Mouse (Mus musculus) urinary bladder, postnatal 36 days (tissue): ENCODE measurements around the gene Auts2.

Experiments used
- DNase-seq, 2 experiments: peaks; one replicate each; pipeline ENCODE4 v3.0.0; 2022; ENCODE audit warnings: low spot score in 2 of 2, mixed read lengths in 1 of 2

Auts2 gene

DNA sequence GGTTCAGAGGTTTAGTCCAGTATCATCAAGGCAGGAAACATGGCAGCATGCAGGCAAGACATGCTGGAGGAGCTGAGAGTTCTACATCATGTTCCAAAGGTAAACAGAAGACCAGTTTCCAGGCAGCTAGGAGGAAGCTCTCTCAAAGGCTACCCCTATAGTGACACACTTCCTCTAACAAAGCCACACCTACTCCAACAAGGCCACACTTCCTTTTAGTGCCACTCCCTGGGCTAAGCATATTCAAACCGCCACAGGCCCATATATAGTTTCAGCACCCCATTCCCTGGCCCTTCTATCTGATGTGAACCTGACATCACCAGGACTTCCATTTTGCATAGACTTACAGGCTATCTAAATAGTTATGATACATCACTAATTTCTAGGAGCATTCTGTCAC, 863.6 kb downstream of the Auts2 start:
- DNase-seq = no peak

DNA sequence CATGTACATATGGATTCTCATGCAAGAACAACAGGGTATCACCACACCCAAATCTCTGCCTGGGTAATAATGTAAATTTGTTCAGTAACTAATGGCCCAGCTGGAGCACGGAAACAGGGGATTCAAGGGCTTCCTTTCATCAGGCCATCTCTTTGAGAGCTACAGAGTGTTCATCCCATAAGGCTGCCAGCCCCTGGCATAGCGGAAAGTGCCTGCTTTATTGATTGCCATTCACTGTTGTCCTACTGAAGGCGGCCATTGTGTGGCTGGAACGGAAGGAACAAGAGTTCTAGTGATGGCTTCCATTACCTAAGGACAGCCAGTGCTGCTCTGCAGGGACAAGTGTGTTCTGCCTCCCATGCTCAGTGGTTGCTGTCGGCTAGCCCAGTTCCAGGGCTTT, 865.6 kb downstream of the Auts2 start:
- no peak for DNase-seq

DNA sequence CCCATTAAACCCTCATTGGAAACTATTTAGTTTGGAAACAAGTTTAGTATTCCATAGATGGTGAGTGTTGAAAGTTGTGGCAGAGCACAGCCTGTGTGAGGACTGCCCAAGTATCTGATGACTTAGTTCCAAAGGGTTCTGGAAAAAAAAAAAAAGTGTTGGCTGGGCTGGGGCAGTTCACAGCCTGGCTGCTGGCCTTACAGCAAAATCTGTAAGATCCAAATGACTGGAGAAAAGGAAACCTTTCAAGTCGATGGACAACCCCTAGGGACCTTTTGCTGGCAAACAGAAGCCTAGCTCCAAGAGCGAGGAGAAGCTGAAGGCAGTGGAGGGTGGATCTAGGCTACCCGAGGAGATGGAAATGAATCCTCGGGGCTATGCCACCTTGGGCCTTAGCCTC, 869.4 kb downstream of the Auts2 start:
- peak in 1 of 2 experiments; percentile 31 for DNase-seq

DNA sequence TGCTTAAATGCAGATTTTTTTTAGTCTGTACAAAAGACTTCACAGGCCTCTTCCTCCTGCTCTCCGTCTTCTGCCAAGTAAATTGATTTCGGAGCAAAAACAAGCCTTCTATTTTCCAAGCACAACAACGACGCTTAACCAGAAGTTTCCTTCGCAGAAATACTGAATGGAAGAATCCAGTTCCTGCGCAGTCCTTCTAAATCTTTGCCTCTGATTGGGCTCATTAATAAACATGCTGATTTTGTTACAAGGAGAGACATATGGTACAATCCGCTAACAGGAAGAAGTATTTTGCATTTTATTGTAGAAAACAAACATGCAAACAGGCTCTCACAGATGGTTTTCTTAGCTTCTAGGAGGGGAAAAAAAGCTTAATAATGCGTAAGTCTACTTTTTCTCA, 878.1 kb downstream of the Auts2 start:
- DNase-seq = no peak

DNA sequence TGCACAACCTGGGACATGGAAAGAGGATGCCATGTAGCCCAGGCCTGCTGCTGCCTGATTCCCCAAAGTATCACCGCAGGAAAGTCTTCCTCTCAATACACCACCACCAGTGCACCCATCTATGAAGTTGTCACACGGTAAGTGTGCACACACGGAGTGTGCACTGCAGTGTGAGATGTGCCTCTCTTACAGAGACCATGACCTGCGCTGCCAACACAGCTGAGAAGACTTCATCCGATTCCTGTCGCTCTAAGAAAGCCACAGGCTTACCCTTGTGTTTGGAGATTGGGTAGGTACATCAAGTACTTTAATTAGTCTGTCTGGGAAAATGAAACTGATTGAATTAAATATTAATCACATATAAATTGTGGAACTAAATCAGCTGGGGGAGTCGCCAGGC, 878.5 kb downstream of the Auts2 start:
- no peak for DNase-seq

DNA sequence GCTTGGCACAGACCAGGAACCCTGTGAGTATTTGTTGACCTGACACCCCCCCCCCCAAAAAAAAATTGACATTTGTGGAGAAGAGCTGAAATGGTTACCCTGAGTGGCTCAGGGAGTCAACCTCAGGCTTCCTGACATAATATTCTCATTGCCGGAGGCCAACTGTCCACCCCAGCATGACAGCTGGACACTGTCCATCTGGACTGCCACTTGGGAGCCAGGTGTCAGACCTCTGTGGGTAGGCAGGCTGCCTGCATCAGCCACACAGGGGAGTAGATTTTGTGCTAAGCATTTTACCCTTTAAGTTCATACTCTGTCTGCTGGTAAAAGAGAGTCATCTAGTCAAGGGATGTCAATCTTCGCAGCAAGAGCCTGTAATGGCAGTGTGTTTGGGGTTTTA, 880.5 kb downstream of the Auts2 start:
- no peak for DNase-seq

DNA sequence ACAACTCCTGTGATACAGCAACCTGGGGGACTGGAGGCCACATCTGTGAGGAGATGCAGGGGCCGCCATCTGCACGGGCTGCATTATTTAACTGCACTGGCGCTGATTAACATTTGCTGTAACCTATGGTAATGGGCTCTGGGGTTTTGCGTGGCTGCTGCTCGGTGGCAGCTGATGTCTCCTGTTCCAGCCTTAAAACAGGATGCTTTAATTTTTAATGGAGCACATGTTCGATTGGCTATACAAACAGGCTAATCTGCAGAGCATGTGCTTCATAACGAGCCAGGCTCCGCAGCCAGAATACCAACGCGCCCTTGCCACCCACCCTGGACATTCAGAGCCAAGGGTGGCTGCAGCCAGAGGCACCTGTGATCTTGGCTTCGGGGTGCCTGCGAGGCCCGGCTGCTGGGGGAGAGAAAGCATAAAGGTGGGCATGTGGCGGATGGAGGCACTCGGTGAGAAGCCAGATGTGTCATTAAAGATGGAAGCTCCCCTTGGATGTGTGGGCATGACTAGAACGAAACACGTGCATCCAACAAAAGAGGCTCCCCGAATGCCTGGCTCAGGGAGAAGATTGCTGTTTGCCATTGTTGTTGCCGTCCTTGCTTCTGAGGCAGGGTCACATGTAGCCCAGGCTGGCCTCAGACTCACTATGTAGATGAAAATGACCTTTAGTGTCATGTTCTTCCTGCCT, 884.2 kb downstream of the Auts2 start:
- DNase-seq = no peak

DNA sequence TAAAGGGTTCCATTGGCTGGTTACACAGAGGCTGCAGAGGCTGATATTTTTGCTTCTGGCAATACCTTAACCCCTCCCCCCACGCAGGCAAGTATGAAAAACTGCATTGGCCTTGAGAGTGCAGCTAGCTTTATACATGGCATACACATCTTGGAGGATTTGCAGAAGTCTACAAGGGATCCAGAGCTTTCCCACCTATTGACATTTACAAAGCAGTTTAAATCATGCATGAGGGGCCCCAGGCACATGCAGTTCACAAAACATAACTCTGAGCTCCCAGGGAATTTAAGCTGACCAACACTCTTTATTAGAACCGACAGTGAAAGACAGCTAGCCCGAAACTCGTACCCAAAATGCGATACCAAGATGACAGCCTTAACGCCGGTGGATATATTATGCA, 888.9 kb downstream of the Auts2 start:
- DNase-seq = no peak

DNA sequence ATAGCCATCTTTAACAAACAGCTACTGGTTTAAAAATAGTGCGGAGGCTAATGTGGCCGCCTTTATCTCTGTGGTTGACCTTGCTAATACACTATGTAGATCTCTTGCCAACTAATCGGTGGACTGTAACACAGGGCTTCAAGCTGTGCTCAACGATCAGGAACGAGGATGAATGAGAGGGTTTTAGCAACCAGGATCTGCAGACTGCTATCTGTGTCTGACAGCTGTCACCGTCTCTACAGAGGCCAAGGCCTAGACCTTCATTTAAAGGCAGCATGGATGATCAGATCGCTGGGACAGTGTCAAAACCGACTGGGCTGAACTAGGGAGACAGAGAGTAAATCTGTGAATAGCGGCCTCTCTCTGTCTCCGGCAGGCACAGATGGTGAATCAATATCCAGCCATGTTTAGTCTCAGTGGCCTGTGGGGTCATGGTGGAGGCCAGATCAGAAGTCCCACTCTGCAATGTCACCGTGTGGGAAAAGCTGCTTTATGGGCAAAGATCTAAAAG, 892.7 kb downstream of the Auts2 start:
- DNase-seq = no peak

DNA sequence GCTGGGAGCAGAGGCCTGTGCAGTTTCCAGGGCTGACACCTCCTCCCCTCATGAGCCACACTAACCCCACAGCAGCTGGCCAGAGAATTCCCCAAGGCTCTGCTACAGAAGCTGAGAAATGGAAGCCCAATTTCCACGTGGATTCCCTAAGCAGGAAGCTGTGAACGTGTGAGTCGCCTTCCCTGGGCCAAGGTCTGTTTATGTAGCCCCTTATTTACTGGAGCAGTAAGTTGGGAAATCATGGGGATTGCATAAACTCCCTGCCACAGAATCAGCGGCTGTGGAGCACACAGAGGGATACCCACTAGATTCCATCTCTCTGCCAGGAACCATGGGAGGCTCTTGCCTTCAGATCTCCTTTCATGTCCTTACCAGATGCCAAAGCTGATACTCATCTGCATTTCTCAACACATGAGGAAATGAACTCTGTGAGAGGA, 895.4 kb downstream of the Auts2 start:
- DNase-seq = peak in 1 of 2 experiments; percentile 43

DNA sequence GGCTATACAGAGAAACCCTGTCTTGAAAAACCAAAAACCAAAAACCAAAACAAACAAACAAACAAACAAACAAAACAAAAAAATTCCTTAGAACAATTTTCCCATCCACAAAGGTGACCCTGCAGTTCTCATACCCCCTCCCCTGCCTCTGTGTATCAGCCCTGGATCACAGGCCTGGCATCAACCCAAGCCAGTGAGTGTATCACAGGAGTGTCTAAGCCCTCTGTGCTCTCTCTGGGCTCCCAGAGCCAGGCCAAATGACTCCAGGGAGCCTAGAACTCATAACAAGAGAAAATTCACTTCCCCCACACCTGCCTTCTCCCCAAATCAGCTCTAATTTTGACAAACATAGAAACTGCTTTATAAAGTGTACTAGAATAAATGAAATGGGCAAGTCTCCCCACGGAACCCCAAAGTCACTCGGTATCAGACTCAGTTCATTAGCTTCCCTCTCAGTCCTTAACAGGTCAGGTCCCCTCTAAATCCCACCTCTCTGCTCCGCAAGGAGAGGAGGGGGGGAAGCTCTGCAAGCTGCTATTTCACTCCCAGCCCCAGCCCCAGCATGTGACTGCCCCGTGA, 896.0 kb downstream of the Auts2 start:
- DNase-seq = no peak

DNA sequence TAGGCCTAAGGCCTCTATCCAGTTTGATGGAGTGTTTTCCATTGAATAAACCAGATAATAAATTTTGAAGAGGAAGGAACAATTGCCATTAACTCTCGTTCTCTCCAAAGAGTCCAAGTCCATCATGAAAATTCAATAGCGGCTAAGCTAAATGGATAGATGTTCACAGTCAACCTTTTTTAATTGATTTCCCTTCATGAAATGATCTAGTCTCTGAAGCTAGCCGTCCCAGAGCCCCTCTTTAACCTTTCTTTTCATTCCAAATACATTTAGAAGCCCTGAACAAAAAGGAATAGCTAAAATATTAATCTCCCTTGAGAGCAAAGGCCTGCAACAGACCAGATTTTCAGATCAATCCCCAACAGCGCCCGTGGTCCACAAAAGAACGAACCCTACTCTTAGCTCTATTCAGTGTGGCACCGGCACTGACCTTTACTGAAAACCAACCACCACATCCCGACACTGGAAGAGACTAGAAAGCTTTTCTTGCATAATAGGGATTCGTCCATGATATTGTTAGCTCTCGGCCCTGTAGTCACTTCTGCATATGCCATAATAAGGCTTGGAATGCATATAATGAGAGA, 896.9 kb downstream of the Auts2 start:
- DNase-seq = no peak

DNA sequence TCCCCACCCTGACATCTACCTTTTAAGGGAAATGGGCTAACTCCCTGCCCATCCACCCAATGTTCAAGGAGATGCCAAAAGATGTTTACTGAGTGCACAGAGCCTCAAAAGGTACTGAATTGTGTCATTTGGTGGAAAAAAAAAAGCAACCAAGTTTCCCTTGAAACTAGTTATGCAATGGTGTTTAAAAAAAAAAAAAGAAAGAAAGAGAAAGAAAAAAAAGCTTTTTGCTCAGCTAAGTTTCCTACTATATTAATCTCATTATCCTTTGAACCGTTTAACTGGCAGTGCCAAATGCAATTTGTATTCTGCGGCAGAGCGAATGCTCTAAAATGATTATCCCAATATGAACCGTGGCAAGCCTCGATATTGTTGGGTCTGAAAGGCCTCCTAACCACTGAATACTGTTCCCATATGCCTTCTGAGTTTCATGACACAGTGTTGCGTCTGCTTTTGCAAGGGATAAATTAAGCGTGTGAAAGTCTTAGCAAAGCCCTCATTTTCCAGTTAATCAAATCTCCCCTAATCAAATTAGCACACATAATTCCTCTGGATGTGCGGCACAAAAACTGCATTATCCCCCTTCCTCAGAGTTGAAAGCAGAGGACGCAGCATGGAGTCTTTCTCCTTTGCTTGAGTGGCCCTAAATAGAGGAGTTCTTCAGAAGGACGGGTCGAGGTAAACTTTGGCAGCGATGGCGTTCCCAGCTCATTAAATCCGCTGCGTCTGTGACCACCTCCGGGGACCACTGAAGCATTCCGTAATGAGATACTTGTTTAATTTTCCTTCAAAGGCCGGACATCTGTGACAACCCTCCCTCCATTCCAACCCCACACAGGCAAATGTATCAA, 897.6 kb downstream of the Auts2 start:
- DNase-seq = no peak

DNA sequence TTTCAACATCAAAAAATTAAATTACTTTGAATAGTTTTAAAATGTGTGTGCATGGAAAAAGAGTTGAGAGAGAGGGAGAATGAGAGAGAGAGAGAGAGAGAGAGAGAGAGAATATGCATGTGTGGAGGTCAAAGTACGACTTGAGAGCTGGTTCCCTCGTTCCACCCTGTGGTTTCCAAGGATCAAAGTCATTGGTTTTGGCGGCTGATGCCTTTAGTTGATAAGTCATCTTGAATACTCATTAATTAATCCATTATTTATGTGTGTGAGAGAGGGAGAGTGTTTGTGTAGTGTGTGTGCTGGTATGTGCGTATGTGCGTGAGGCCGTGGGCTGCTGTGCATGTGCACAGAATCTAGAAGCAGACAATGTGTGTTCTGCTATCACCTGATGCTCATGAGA, 898.8 kb downstream of the Auts2 start:
- DNase-seq = no peak

DNA sequence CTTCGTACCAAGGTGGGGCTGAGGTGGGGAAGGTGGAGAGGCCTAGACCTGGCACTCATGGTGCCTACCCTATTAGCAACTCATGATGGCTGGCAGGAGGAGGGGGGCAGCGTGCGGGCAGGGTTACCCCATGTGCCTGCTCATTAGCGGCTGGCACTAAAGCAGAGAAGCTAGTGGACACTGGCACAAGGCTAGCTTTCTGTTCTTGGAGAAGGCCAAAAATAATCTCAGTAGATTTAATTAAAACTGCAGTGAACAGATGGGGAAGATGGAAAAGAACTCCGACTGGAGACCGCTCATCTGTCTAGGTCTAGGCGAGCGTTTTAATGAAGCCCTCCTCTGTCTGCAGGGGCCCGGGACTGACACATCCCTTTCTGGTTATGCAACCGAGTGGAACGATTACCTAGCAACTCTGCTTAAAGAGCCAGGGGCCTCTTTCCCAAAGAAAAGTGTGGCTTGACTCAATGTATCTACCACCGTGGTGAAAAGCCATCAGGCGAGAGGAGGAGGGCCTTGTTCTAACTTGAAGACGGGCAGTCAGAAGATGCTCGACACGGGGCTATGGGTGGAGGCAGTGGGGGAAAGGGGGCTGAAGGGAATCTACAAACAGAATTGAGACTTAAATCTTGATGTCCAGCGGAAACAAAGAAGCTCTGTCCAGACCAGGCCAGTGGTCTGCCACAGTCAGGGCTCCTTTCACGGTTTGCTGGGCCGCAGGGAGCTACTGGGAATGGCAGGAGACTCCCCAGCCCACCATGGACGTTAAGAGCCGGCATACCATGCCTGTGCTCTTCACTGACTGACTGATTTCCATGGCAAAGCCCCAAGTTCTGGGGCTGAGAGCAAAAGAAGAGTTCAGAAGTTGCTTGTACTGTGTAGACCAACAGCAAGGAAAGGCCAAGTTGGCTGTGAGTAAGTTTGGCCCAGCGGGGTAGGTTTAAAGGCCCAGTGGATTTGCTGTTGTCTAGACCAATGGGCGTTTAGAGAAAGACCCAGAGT, 899.7 kb downstream of the Auts2 start:
- no peak for DNase-seq

DNA sequence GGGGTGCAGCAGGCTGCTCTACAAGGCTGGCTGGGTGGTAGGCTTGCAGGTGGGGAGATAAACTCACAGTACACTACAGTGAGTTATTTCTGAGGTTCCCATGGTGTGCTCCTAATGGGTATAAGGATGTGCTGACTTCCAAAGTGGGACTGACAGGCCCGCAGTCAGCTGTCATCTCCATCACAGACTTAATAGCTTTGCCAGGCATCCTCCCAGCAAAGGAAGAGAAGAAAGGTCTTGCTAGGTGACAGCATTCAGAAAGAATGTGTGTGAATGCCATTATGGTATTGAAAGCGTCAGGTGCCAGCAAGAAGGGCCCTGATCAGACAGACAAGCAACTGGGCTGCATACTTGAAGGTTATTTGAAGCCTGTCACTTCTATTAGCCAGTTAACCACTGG, 900.4 kb downstream of the Auts2 start:
- no peak for DNase-seq

DNA sequence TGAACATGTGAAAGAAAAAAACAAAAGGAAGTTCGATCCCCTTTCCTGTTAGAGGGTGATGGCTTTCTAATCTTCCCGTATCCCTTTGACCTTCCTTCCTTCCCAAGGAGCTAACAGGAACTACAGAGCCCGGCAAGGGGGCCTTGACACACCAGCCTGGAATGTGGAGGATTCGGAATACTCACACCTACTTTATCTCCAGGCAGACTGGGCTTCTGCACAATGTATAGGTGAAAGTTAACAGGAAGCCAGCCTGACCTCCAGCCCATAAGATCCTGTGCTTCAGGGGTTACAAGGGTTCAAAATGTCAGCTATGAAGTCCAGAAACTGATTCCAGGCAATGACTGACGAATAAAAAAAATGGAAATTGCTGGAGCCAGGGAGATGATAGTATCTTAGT, 906.7 kb downstream of the Auts2 start:
- no peak for DNase-seq

DNA sequence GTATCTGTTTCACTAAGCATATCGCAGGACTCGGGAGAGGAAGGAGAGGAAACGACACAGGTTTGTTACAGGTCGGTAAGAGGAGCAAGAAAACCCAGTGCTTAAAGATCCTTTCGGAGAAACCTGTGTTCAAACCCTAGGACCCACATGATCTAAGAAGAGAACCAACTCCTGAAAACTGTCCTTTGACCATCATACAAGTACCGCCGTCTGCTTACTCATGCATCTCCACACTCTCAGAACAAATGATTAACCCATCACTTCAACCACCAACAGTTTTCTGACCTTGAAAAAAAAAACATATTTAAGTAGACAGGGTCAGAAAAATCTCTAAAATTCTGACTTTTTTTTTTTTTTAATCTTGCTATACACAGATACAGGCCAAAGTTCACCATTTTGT, 908.4 kb downstream of the Auts2 start:
- no peak for DNase-seq

DNA sequence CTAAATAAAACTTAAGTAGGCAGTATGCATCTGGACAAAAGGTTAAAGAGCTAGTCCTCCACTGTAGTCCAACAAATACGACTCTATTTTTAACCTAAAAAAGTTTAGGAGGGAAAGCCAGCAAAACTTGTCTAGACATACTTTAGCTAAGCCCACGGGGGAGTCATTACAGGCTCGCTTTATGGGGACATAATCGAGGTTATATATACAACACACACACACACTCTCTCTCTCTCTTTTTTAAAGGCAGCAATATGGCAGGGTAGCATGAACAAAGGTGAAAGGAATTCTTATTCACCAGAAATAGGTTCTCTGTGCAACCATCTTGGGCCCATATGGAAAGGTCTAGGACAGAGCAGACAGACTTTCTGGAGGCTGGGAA, 911.2 kb downstream of the Auts2 start:
- DNase-seq = no peak

DNA sequence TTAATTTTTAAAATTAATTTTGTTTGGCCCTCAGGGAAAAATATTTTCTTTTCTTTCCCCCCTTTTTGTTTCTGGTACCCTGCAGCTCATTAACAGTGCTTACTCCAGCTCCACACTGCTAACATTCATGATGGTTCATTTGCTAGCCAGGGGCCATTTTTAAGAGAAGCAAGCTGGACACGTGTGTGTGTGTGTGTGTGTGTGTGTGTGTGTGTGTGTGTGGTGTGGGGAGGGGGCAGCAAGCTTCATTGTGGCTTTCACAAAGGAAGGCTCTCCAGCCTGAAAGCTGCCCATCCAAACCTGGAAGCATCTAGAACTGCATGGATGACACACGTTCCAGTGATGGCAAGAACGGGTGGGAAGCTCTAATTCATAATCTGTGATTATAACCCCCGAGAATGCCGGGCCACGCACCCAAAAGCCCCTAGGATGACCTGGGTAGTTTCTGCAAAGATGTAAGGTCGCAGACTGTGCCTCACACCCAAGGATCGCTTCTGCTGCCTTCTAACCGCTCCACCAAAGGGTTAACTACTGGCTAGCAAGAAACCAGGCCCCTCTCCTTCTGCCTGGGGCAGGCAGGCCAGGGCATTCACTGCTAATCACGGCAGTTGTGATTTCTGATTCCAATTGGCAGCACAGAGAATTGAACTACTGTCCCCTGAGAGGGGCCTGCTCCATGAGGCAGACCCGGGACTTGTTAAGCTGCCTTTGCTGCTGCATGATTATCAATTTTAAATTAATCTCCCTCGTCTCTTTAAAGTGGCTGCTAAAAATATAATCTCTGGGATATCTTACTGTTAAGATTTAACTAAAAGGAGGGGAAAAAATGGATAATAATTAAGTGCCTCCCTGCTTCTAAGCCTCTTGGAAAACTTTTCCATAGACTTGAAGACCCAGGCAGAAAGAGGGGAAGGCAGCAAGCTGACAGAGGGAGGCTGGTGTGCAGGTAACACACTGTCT, 911.8 kb downstream of the Auts2 start:
- no peak for DNase-seq
